Mouse (Mus musculus): ENCODE data around the gene Prss46. TPM values are rescaled to one million over a fixed set of nuclear protein-coding genes. Genes with fewer than 3 reads are reported as not detected.
A peak's percentile ranks its signal among the peaks of the same experiment; 100 is the strongest.

Prss46 gene
- polyA plus RNA-seq, 1 experiment from 2014 or later = not detected

DNA sequence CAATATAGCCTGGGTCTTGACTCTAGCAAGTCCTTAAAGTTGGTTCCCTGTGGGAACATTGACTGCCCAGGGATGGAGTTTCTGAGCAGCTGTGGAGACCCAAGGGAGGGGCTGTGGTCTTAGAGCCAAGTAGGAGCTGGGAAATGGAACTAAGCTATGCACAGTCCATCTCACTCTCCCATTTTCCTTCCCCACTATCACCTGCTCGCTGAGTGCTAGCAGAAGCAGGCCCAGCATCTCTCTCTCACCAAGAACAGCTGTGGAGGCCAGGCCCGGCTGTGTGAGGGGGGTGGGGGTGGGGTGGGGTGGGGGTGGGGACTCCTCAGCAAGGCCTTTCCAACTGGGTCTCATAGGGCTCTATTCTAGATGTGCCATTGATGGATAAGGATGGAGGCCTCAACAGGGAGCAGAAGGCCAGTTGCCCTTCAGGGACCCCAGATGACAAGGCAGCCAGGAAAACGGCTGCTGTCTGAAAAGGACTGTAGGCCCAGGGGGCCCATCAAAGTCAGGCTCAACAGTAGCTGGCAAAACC, 30.4 kb downstream of the Prss46 start:
- H3K4me2 ChIP-seq (ENCODE audit: low read depth, low read length) = no peak overlapping the region
- no peak overlapping the region for H3K9ac ChIP-seq (ENCODE audit: low read depth, low read length)
- peaks cover 23% of the 10 kb centered on the region for H3K27me3 ChIP-seq (ENCODE audit: control insufficient read depth, insufficient read depth, low read depth, low read length)
- H3K9me3 ChIP-seq (replicated peaks; ENCODE audit: control insufficient read depth, low read length) = no peaks in the 10 kb centered on the region
- H3K27ac ChIP-seq (ENCODE audit: low read length) = no peak overlapping the region
- ATAC-seq (ENCODE audit: low read depth) = no peak
- no peaks in the 10 kb centered on the region for H3K36me3 ChIP-seq (ENCODE audit: control insufficient read depth, insufficient read depth)
- peaks cover 2% of the 10 kb centered on the region for H3K4me1 ChIP-seq (ENCODE audit: control insufficient read depth, low read depth, low read length)
- no peak overlapping the region for H3K4me3 ChIP-seq (ENCODE audit: low read depth, low read length)
- 26% methylated on average over 3 of the region's 3 CpGs for WGBS (ENCODE audit: insufficient replicate concordance)

DNA sequence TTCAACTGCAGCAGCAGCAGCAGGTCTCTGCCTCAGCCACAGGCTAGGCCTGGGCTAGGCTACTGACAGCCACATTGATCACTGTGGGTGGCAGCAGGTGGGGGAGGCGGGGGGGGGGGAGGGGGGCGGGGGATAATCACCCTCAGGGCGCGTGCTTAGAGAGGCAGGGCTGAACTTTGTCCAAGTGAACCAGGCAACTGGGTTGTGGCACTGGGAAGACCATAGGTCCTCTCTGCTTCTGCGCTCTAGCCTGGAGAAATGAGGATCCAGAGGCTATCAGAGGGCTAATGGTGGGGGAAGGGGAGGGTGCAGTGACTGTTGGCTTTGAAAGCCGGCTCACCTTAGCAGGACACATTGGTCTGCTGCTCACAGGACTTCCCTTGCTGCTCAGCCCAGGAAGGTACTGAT, 31.0 kb downstream of the Prss46 start:
- no peaks in the 10 kb centered on the region for H3K36me3 ChIP-seq (ENCODE audit: control insufficient read depth, insufficient read depth)
- 61% methylated on average over 4 of the region's 6 CpGs for WGBS (ENCODE audit: insufficient replicate concordance)
- H3K9ac ChIP-seq (ENCODE audit: low read depth, low read length) = no peak overlapping the region
- H3K4me3 ChIP-seq (ENCODE audit: low read depth, low read length) = no peak overlapping the region
- no peak overlapping the region for H3K4me2 ChIP-seq (ENCODE audit: low read depth, low read length)
- peaks cover 29% of the 10 kb centered on the region for H3K27me3 ChIP-seq (ENCODE audit: control insufficient read depth, insufficient read depth, low read depth, low read length)
- H3K4me1 ChIP-seq (ENCODE audit: control insufficient read depth, low read depth, low read length) = peaks cover 2% of the 10 kb centered on the region
- no peaks in the 10 kb centered on the region for H3K9me3 ChIP-seq (replicated peaks; ENCODE audit: control insufficient read depth, low read length)
- peak overlapping the region; percentile 69 for H3K27ac ChIP-seq (ENCODE audit: low read length)
- ATAC-seq (ENCODE audit: low read depth) = peak; percentile 45

DNA sequence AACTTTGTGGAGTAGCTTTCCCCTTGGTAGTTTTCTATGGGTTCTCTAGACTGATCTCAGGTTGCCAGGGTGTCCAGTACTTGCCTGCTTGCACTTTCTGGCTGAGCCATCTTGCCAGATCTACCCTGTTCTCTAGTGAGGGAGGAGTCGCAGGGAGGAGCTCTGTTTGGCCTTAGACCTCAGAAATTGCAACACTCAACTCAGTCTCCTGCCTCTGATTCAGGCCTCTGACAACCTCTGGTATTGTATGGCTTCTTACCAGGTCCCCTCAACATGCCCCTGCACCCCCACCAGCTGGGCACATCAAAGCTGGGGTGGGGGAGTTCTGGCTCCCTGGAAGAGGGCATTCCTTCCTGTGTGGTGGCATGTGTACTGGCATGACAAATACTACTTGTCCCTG, 33.0 kb downstream of the Prss46 start:
- peak; percentile 51 for ATAC-seq (ENCODE audit: low read depth)
- whole genome bisulfite sequencing (ENCODE audit: insufficient replicate concordance) = 30% methylated on average over 1 of the region's 1 CpGs
- H3K27me3 ChIP-seq (ENCODE audit: control insufficient read depth, insufficient read depth, low read depth, low read length) = peaks cover 37% of the 10 kb centered on the region

DNA sequence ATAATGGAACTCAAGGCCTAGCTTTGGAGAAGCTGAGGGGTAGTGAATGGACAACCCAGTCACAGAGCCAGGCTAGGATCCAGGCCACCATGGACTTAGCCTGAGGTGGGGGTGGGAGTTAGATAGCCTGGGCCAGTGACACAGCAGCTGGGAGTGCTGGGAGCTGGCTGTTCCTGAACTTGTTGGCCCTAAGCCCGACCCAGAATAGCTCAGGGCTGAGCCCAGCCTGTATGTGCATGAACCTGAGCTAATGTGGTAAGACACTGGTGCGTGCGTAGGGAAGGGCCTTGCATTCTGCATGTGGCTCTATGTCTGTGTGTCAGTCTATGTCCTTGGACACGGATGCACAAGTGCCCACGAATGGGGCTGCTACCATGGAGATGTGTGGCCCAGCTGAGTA, 33.6 kb downstream of the Prss46 start:
- peak; percentile 68 for ATAC-seq (ENCODE audit: low read depth)
- H3K9ac ChIP-seq (ENCODE audit: low read depth, low read length) = no peak overlapping the region; the same call in 1 of the 2 replicates
- H3K27ac ChIP-seq (ENCODE audit: low read length) = peak overlapping the region; percentile 83
- 59% methylated on average over 5 of the region's 5 CpGs for WGBS (ENCODE audit: insufficient replicate concordance)
- H3K4me3 ChIP-seq (ENCODE audit: low read depth, low read length) = no peak overlapping the region
- peaks cover 33% of the 10 kb centered on the region for H3K27me3 ChIP-seq (ENCODE audit: control insufficient read depth, insufficient read depth, low read depth, low read length)
- 0 out of 2 replicates have a peak overlapping the region, but pooled peaks have one; percentile 54 for H3K4me2 ChIP-seq (ENCODE audit: low read depth, low read length)
- H3K9me3 ChIP-seq (replicated peaks; ENCODE audit: control insufficient read depth, low read length) = no peaks in the 10 kb centered on the region
- peaks cover 2% of the 10 kb centered on the region for H3K4me1 ChIP-seq (ENCODE audit: control insufficient read depth, low read depth, low read length)
- no peaks in the 10 kb centered on the region for H3K36me3 ChIP-seq (ENCODE audit: control insufficient read depth, insufficient read depth)

More for the DNA sequence above, 33.0 kb downstream of the Prss46 start:
- Histone ChIP-seq H3K9ac (ENCODE audit: low read depth, low read length) (no peak overlapping the region), H3K4me1 (ENCODE audit: control insufficient read depth, low read depth, low read length) (peaks cover 2% of the 10 kb centered on the region), H3K9me3 (replicated peaks; ENCODE audit: control insufficient read depth, low read length) (no peaks in the 10 kb centered on the region), H3K27ac (ENCODE audit: low read length) (peak overlapping the region; percentile 83), H3K4me2 (ENCODE audit: low read depth, low read length) (no peak overlapping the region), H3K36me3 (ENCODE audit: control insufficient read depth, insufficient read depth) (no peaks in the 10 kb centered on the region), H3K4me3 (ENCODE audit: low read depth, low read length) (no peak overlapping the region)

DNA sequence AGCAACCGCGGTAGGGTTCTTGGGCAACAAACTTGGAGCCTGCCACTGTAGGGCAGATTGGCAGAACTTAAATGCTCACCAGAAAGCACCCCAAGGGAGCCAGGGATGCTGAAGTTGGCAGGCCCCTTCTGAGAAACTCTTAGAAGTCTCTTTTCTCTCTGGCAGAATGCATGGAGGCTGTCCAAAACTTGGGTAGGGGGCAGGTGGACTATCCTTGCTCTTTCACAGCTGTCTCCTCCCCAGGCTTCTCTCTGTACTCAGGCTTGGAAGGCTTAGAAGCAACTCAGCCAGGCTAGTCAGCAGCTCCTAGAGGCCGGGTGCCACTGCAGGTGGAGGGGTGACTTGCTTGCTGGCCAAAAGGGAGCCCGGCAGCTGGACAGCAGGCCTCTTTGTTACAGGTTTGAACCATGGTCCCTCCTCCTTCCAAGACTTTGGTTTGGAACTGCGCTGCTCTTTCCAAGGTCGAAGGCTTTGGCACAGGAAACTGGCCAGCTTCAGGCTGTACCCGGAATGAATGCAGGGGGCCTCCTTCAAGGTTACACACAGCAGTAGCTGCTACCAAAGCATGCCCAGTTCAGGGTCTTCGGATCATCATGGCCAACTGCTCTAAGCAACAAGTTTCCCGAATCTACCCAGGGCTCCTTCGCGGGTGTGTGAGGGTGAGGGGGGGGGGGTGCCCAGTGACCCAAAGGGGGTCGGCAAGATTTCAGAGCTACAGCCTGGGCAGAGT, 35.0 kb downstream of the Prss46 start, which contains the start of gene Als2cl:
Gene Als2cl, plus strand, starts transcription at position 680 of the 730 bp plus-strand sequence.
- Histone ChIP-seq H3K36me3 (ENCODE audit: control insufficient read depth, insufficient read depth) (no peaks in the 10 kb centered on the region), H3K27me3 (ENCODE audit: control insufficient read depth, insufficient read depth, low read depth, low read length) (peaks cover 25% of the 10 kb centered on the region), H3K27ac (ENCODE audit: low read length) (peak within 1 kb of the TSS; percentile 45), H3K9ac (ENCODE audit: low read depth, low read length) (peak within 1 kb of the TSS; percentile 54), H3K4me1 (ENCODE audit: control insufficient read depth, low read depth, low read length) (peaks cover 2% of the 10 kb centered on the region), H3K9me3 (replicated peaks; ENCODE audit: control insufficient read depth, low read length) (no peaks in the 10 kb centered on the region), H3K4me2 (ENCODE audit: low read depth, low read length) (peak within 1 kb of the TSS; percentile 54), H3K4me3 (ENCODE audit: low read depth, low read length) (peak within 1 kb of the TSS; percentile 61)
- no peak for ATAC-seq (ENCODE audit: low read depth)
- WGBS (ENCODE audit: insufficient replicate concordance) = 19% methylated on average over 12 of the region's 12 CpGs

DNA sequence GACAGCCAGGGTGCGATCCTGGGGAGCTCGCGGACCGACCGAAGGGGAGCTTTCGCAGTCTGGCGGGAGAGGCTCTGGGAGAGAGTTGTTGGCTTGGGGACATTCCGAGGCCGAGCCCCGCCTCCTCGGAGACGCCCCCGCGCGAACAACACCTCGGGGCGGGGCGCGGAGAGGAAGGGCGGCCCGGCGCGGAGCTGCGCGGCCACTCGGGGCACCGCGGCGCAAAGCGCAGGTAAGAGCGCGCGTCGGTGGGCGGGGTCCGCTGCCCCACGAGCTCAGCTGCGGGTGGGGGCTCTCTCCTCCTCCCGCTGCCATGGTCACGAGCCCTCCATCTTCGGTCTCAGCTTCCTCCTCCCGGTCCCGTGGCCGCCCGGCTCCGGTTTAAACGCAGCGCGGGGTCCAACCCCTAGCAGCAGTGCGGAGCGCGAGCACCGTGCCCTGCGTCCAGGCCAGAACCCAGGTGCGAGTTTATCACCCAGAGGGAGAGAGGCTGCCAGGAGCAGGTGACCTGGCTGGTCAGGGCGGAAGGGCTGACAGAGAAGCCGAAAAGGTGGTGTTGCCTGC, 35.8 kb downstream of the Prss46 start, which contains the start of gene Tmie:
Gene Tmie, minus strand, starts transcription at position 116 of the 564 bp plus-strand sequence.
- peaks cover 2% of the 10 kb centered on the region for H3K4me1 ChIP-seq (ENCODE audit: control insufficient read depth, low read depth, low read length)
- no peaks in the 10 kb centered on the region for H3K9me3 ChIP-seq (replicated peaks; ENCODE audit: control insufficient read depth, low read length)
- H3K4me3 ChIP-seq (ENCODE audit: low read depth, low read length) = peak within 1 kb of the TSS; percentile 61
- under 1% methylated on average over 57 of the region's 57 CpGs for WGBS (ENCODE audit: insufficient replicate concordance)
- H3K27ac ChIP-seq (ENCODE audit: low read length) = peak within 1 kb of the TSS; percentile 45
- peak within 1 kb of the TSS; percentile 54 for H3K9ac ChIP-seq (ENCODE audit: low read depth, low read length)
- no peaks in the 10 kb centered on the region for H3K36me3 ChIP-seq (ENCODE audit: control insufficient read depth, insufficient read depth)
- ATAC-seq (ENCODE audit: low read depth) = peak; percentile 53
- H3K4me2 ChIP-seq (ENCODE audit: low read depth, low read length) = peak within 1 kb of the TSS; percentile 54
- peaks cover 21% of the 10 kb centered on the region for H3K27me3 ChIP-seq (ENCODE audit: control insufficient read depth, insufficient read depth, low read depth, low read length)

DNA sequence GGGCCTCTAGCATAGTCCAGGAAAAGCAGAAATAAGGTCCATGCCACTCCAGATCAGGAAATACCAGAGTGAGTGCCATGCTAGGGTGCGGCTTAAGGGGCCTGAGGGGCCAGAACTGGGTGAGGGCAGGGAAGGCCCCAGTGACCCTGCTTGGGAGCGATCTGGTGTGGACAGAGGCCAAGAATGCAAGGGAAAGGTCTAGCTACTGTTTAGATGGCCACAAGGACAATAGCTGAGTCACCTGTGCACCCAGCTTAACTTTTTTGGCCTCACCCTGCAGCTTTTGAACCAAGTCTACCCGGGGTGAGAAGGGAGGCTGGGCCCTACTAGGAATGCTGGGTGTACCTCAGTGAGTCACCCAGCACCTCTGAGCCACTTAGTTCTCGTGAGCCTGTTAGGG, 36.5 kb downstream of the Prss46 start:
- ATAC-seq (ENCODE audit: low read depth) = no peak
- H3K36me3 ChIP-seq (ENCODE audit: control insufficient read depth, insufficient read depth) = no peaks in the 10 kb centered on the region
- no peak overlapping the region for H3K27ac ChIP-seq (ENCODE audit: low read length)
- no peaks in the 10 kb centered on the region for H3K9me3 ChIP-seq (replicated peaks; ENCODE audit: control insufficient read depth, low read length)
- peaks cover 21% of the 10 kb centered on the region for H3K27me3 ChIP-seq (ENCODE audit: control insufficient read depth, insufficient read depth, low read depth, low read length)
- peak overlapping the region; percentile 54 for H3K4me2 ChIP-seq (ENCODE audit: low read depth, low read length)
- H3K9ac ChIP-seq (ENCODE audit: low read depth, low read length) = no peak overlapping the region; the same call in 1 of the 2 replicates
- peak overlapping the region; percentile 61 for H3K4me3 ChIP-seq (ENCODE audit: low read depth, low read length)
- 46% methylated on average over 4 of the region's 4 CpGs for WGBS (ENCODE audit: insufficient replicate concordance)
- peaks cover 2% of the 10 kb centered on the region for H3K4me1 ChIP-seq (ENCODE audit: control insufficient read depth, low read depth, low read length)

DNA sequence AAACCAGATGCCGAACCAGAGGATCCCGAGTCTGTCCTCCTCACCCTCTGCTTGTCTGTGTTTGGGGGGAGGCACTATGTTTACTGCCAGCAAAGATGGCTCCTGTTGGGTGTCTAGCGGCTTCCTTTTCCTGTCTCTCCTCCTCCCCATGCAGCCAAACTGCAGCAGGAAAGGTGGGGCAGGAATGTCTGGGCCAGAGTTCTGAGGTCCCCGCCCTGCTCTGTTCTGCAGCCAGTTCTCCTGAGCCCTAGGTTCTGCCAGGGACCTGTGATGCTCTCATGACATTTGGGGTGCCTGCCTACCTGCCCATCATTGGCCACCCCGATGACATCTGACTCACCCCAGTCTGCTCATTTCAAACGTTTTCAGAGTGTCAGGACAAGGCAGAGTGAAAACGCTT, 37.6 kb downstream of the Prss46 start:
- Histone ChIP-seq H3K4me3 (ENCODE audit: low read depth, low read length) (no peak overlapping the region), H3K9me3 (replicated peaks; ENCODE audit: control insufficient read depth, low read length) (no peaks in the 10 kb centered on the region), H3K9ac (ENCODE audit: low read depth, low read length) (no peak overlapping the region), H3K4me2 (ENCODE audit: low read depth, low read length) (no peak overlapping the region), H3K27me3 (ENCODE audit: control insufficient read depth, insufficient read depth, low read depth, low read length) (peaks cover 21% of the 10 kb centered on the region), H3K36me3 (ENCODE audit: control insufficient read depth, insufficient read depth) (no peaks in the 10 kb centered on the region), H3K27ac (ENCODE audit: low read length) (no peak overlapping the region), H3K4me1 (ENCODE audit: control insufficient read depth, low read depth, low read length) (peaks cover 2% of the 10 kb centered on the region)
- 54% methylated on average over 7 of the region's 7 CpGs for WGBS (ENCODE audit: insufficient replicate concordance)
- no peak for ATAC-seq (ENCODE audit: low read depth)
